In genomic region chr5:64155861-64156550, GRCm38 (mm10) we compare ENCODE assay signal across 8 mouse cellular contexts. TPM values are rescaled to one million over a fixed set of nuclear protein-coding genes. Genes with fewer than 3 reads are reported as not detected.
A peak's percentile ranks its signal among the peaks of the same experiment; 100 is the strongest.
DNase-seq lines count a peak whose midpoint lies in the region; ATAC-seq and TF ChIP-seq lines count a peak whose summit lies in the region.

Tbc1d1 (plus strand) TSS chr5:64156305.

- no peaks in the 10 kb centered on the region for H3K27me3 ChIP-seq in kidney, adult 2 months (replicated peaks; ENCODE audit: control insufficient read depth, insufficient read depth, low read length)
- H3K27me3 ChIP-seq in limb, embryonic 15.5 days: peaks cover 34% of the 10 kb centered on the region

- no peak for TF ChIP-seq POLR2A in kidney, adult 2 months (IDR thresholded peaks at IDR 0.05; ENCODE audit: low read depth, low read length)

- H3K9ac ChIP-seq in limb, embryonic 15.5 days: no peak within 1 kb of the TSS

- H3K9me3 ChIP-seq in limb, embryonic 15.5 days: no peaks in the 10 kb centered on the region

- H3K4me3 ChIP-seq in kidney, adult 2 months (ENCODE audit: insufficient read depth, low read depth, low read length): no peak within 1 kb of the TSS
- no peak within 1 kb of the TSS for H3K4me3 ChIP-seq in limb, embryonic 15.5 days

- no peak for ATAC-seq in limb, embryonic 15.5 days (ENCODE audit: insufficient number of reproducible peaks, low FRiP score, low TSS enrichment, low read depth)

- TF ChIP-seq CTCF in kidney, adult 2 months (conservative IDR thresholded peaks at IDR 0.05; ENCODE audit: insufficient read depth, insufficient read length, low read depth, low read length): no peak

- peak within 1 kb of the TSS; percentile 17; the same call in 1 of the 2 replicates for H3K4me2 ChIP-seq in limb, embryonic 15.5 days

- DNase-seq in left cerebral cortex, adult 18-20 months (ENCODE audit: low spot score in 2 of 2): peak; percentile 27 to 30
- no peak for DNase-seq in left cerebral cortex, adult 11 months (ENCODE audit: low spot score)
- peak; percentile 65 for DNase-seq in embryo, embryonic 11 days
- DNase-seq in heart, adult 8-10 months (ENCODE audit: low spot score): peak; percentile 69
- peak; percentile 76 for DNase-seq in kidney, adult 2 months
- peak; percentile 10 to 53 for DNase-seq in natural killer cell, adult 2 months (ENCODE audit: low spot score in 2 of 2)
- peak; percentile 13 for DNase-seq in thymus, postnatal 0 days (ENCODE audit: low spot score)

- WGBS in kidney, adult 2 months: 23% methylated on average over 11 of the region's 11 CpGs
- WGBS in limb, embryonic 15.5 days: 23% methylated on average over 11 of the region's 11 CpGs

- no peaks in the 10 kb centered on the region for H3K36me3 ChIP-seq in kidney, adult 2 months (ENCODE audit: control insufficient read depth, insufficient read depth, low read length)
- no peaks in the 10 kb centered on the region for H3K36me3 ChIP-seq in limb, embryonic 15.5 days

- peak within 1 kb of the TSS; percentile 61 for H3K27ac ChIP-seq in kidney, adult 2 months (ENCODE audit: insufficient read depth, low read depth, low read length)
- H3K27ac ChIP-seq in limb, embryonic 15.5 days: no peak within 1 kb of the TSS

- H3K4me1 ChIP-seq in kidney, adult 2 months (ENCODE audit: control insufficient read depth, insufficient read depth, low read length): peaks cover 6% of the 10 kb centered on the region
- peaks cover 20% of the 10 kb centered on the region for H3K4me1 ChIP-seq in limb, embryonic 15.5 days

RNA-seq across cellular contexts. Expression of gene Tbc1d1, which starts in this region (rescaled TPM):
- 10 to 100 TPM; 22.3 to 26.1 TPM for total RNA-seq in left cerebral cortex, adult 18-20 months (2021)
- total RNA-seq in heart, adult 8-10 months (2022): 10 to 100 TPM; 11.1 to 15.7 (median 13.5) TPM
- 37.0 and 38.3 TPM in 2 replicates for polyA plus RNA-seq in kidney, adult 2 months (2012; rRNA removed)
- polyA plus RNA-seq in limb, embryonic 15.5 days (2015; fragmentation: Nextera tagmentation; extraction: Ambion mirVana): 16.4 and 18.4 TPM in 2 replicates
- 16.4 and 18.5 TPM in 2 replicates for polyA plus RNA-seq in thymus, postnatal 0 days (2015; fragmentation: Nextera tagmentation; extraction: Ambion mirVana)
